Mouse (Mus musculus) kidney, postnatal 0 days (tissue): ENCODE results near the gene Lcp2. TPM values are rescaled to one million over a fixed set of nuclear protein-coding genes. Genes with fewer than 3 reads are reported as not detected.
A peak's percentile ranks its signal among the peaks of the same experiment; 100 is the strongest.

Experiments
- ATAC-seq: fragments of 200-750 bp; cut with Nextera tagmentation; replicated peaks from 2 replicates; pipeline ENCODE4 v1.8.0; 2017; ENCODE audit warnings: low read depth, moderate number of reproducible peaks, moderate TSS enrichment, moderate library complexity; ENCODE audit not compliant: low FRiP score
- DNase-seq: peaks from one replicate; pipeline ENCODE4 v3.0.0-alpha.2; 2016; ENCODE audit warnings: low spot score
- H3K27ac ChIP-seq: fragments of 300-500 bp; sonication (generic); 2 replicates; pipeline ENCODE4 v1.5.1; 2014; ENCODE audit warnings: mild to moderate bottlenecking
- H3K27me3 ChIP-seq: fragments of 300-500 bp; sonication (generic); 2 replicates; pipeline ENCODE4 v1.6.1; 2014; ENCODE audit warnings: low read length, mixed read lengths; ENCODE audit not compliant: insufficient read depth
- H3K36me3 ChIP-seq: fragments of 300-500 bp; sonication (generic); 2 replicates; pipeline ENCODE4 v1.6.1; 2014; ENCODE audit warnings: low read length, mixed read lengths; ENCODE audit not compliant: insufficient read depth
- H3K4me1 ChIP-seq: fragments of 300-500 bp; sonication (generic); replicated peaks from 2 replicates; pipeline ENCODE4 v1.6.1; 2014; ENCODE audit warnings: antibody characterized with exemption, low read length, mixed read lengths; ENCODE audit not compliant: insufficient read depth
- H3K4me2 ChIP-seq: fragments of 300-500 bp; sonication (generic); 2 replicates; pipeline ENCODE4 v1.6.1; 2014; ENCODE audit warnings: mild to moderate bottlenecking, low read length, moderate library complexity, mixed read lengths
- H3K4me3 ChIP-seq: fragments of 300-500 bp; sonication (generic); replicated peaks from 2 replicates; pipeline ENCODE4 v1.5.1; 2014; ENCODE audit warnings: low read depth, low read length
- H3K9ac ChIP-seq: fragments of 300-500 bp; sonication (generic); 2 replicates; pipeline ENCODE4 v1.6.1; 2014; ENCODE audit warnings: low read depth, low read length
- H3K9me3 ChIP-seq: fragments of 300-500 bp; sonication (generic); replicated peaks from 2 replicates; pipeline ENCODE4 v1.6.1; 2016; ENCODE audit warnings: low read length, inconsistent platforms, mixed read lengths
- CTCF ChIP-seq: IDR thresholded peaks from 2 replicates; pipeline ENCODE4 v1.5.1; 2016; ENCODE audit warnings: antibody characterized with exemption, low read depth, mild to moderate bottlenecking, moderate library complexity
- WGBS: fragments of 180-500 bp; shearing (Covaris S2); extraction: QIAGEN DNeasy Blood & Tissue Kit; methylation state at CpG from one replicate; pipeline ENCODE4 v1.1.7; 2014; 5-methylcytosine and 5-hydroxymethylcytosine counted together
- polyA plus RNA-seq: library from polyadenylated mRNA; unstranded; fragments of >200 nt; fragmentation: Nextera tagmentation; extraction: Ambion mirVana; gene quantifications from 2 replicates; pipeline ENCODE4 v1.2.1, GENCODE M21; 2015

The Lcp2 gene
- 1.5 and 1.7 TPM in 2 replicates for polyA plus RNA-seq

DNA sequence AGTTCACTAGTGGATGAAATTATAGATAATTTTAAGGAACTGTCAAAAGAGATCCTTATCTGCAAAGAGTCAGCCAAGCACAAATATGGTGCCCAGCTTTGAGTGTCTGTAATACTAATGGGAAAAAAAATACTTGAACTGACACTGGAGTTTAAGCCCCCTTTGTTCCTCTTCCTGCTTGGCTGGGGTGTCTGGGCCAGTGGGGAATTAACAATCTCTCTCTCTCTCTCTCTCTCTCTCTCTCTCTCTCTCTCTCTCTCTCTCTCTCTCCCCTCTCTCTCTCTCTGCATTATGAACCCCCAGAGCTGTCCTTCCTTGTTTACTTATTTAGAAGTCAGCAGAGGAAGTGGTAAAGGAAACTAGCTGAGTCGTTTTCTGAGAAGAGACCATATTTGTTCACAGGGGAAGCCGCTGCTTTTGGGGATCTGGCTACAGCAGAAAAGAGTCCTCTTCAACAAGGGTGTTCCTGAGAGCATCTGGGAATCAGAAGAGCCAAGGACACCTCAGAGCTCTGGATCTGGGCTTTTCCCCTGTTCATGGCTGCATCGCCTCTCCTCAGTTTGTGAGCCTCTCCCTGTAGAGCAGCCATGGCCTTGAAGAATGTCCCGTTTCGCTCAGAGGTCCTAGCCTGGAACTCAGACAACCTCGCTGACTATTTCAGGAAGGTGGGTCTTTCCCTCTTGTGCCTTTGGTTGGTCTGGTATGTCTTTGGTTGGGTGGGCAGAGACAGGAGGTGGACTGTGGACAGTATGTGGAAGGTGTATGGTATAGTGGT is at the start of gene Lcp2:
Lcp2 (plus strand) TSS at position 154 of the 775 bp plus-strand sequence.
- Histone ChIP-seq H3K4me3 (no peak within 1 kb of the TSS), H3K27me3 (no peaks in the 10 kb centered on the region), H3K9ac (no peak within 1 kb of the TSS), H3K9me3 (no peaks in the 10 kb centered on the region), H3K4me2 (no peak within 1 kb of the TSS), H3K27ac (no peak within 1 kb of the TSS), H3K36me3 (no peaks in the 10 kb centered on the region), H3K4me1 (no peaks in the 10 kb centered on the region)
- no peak for DNase-seq
- ATAC-seq, result no peak
- no peak for TF ChIP-seq CTCF
- WGBS, result 83% methylated on average over 6 of the region's 6 CpGs

DNA sequence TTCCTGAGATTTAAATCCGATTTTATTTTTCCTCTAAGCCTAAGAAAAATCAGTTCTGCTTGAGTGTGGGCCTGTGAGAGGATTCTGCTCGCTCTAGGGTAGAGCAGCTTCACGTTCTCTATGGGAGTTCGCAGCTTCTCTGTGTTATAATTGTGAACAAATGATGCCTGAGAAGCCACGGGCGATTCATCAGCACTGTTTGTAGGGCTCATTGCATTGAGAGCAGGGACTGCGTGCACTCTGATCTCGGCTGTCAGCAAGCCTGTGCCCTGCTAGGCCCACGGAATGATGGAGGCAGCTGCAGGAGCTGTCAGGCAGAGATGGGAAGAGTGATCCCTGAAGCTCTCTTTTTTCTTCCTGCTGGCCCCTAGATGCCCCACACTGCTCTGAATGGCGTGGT is 48.5 kb upstream of the Lcp2 start:
- 63% methylated on average over 10 of the region's 10 CpGs for WGBS
- no peak for TF ChIP-seq CTCF
- DNase-seq (no peak), ATAC-seq (no peak)
- Histone ChIP-seq H3K4me2 (no peak overlapping the region), H3K36me3 (no peaks in the 10 kb centered on the region), H3K4me1 (0 out of 2 replicates have a peak, but pooled peaks cover 1% of the 10 kb centered on the region), H3K27ac (no peak overlapping the region), H3K9me3 (no peaks in the 10 kb centered on the region), H3K4me3 (no peak overlapping the region), H3K27me3 (peaks cover 6% of the 10 kb centered on the region; the same call in 1 of the 2 replicates), H3K9ac (no peak overlapping the region)

DNA sequence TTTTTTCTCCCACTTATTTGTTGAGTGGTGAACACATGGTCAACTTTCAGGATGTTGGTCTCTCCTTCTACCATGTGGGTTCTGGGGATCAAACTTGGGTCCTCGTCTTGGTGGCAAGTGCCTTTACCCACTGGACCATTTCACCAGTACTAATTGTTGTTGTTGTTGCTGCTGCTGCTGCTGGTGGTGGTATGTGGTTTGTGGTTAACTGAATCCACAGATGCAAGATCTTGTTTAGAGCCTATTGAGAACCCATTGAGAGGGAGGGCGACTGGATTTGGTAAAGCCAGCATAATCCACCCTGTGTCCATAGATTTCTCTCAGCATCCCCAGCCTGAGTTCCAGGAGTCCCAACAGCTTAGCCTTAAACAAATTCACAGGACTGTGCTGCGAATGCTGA is 46.3 kb upstream of the Lcp2 start:
- H3K27me3 ChIP-seq, result no peaks in the 10 kb centered on the region
- ATAC-seq (no peak), DNase-seq (no peak)
- H3K36me3 ChIP-seq, result no peaks in the 10 kb centered on the region
- H3K9ac ChIP-seq, result no peak overlapping the region
- no peak overlapping the region for H3K4me2 ChIP-seq
- H3K4me3 ChIP-seq, result no peak overlapping the region
- no peaks in the 10 kb centered on the region for H3K4me1 ChIP-seq
- H3K9me3 ChIP-seq, result no peaks in the 10 kb centered on the region
- H3K27ac ChIP-seq, result no peak overlapping the region
- 81% methylated on average over 3 of the region's 3 CpGs for WGBS
- no peak for TF ChIP-seq CTCF

DNA sequence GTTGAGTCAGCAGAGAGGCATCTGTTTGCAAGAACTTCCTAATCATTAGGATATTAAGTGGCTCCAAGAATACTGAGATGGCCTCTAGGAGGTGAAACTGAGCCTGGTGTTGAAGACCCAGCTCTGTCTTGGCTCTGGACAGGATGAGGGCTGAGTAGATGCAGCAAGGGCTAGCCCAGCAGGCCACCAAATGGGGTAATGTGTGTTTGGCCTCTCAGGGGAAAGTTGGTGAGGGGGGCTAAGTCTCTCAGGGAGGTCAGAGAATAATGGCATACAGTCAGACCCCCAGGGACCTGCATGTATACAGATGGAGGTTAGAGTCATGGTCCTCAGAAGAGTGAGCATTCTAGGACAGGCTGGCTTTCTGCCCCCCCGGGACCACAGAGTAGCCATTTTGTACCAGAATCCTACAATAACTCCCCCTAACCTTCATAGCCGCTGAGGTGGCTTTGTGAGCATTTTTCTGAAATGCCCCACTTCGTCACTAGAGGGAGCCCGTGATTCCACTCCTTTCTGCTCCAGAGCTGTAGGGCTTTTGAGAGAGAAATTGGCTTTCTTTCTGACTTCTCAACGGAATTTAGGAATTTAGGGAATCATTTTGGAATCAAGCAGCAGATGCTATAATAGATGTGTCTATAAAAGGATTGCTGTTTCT is 44.7 kb upstream of the Lcp2 start:
- peak; percentile 61 for DNase-seq

DNA sequence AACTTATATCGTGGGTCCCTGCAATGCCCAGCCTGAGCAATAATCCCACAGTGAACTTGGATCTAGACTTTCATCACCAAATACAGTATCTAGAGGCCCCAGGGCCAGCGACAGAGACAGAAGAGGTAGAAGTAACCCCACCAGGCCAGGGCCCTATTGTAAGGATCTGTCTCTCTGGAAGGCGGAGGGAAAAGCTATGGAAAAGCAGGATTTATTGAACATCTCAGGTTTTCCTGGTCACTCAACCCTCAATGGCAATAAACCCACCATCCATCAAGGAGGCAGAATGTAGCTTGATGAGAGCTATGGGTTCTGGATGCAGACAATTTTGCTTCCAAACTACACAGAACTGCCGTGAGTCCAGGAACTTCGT is 44.1 kb upstream of the Lcp2 start:
- no peak for ATAC-seq
- WGBS, result 71% methylated on average over 5 of the region's 5 CpGs
- no peak for TF ChIP-seq CTCF
- no peaks in the 10 kb centered on the region for H3K36me3 ChIP-seq
- H3K4me3 ChIP-seq, result no peak overlapping the region
- DNase-seq, result no peak
- H3K9me3 ChIP-seq, result no peaks in the 10 kb centered on the region
- no peaks in the 10 kb centered on the region for H3K27me3 ChIP-seq
- H3K9ac ChIP-seq, result no peak overlapping the region
- H3K27ac ChIP-seq, result no peak overlapping the region
- H3K4me1 ChIP-seq, result no peaks in the 10 kb centered on the region
- no peak overlapping the region for H3K4me2 ChIP-seq

More for the DNA sequence above, 44.7 kb upstream of the Lcp2 start:
- Histone ChIP-seq H3K4me3 (no peak overlapping the region), H3K4me1 (no peaks in the 10 kb centered on the region), H3K4me2 (no peak overlapping the region), H3K9me3 (no peaks in the 10 kb centered on the region), H3K36me3 (no peaks in the 10 kb centered on the region), H3K9ac (no peak overlapping the region), H3K27me3 (no peaks in the 10 kb centered on the region), H3K27ac (no peak overlapping the region)
- peak; percentile 79 for TF ChIP-seq CTCF
- 7% methylated on average over 5 of the region's 5 CpGs for WGBS
- ATAC-seq, result no peak

DNA sequence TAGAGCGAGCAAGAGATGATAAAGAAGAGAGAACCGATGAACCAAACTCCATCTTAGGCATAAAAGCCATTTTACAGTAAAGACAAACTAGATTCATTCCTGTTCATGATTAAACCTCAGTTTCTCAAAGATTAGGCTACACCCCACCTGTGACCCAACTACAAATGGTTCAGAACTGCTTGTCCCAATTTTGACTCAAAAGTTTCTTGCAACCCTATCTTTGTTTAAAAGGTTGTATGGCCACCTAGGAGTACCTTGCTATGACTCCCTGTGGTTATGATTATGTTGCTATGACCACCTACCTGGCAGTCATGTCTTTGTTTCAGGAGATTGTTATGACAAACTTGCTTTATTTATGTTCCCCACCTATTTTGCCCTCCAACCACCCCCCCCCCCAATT is 39.1 kb upstream of the Lcp2 start:
- WGBS, result 91% methylated on average over 2 of the region's 2 CpGs

More for the DNA sequence above, 39.1 kb upstream of the Lcp2 start:
- no peak for TF ChIP-seq CTCF
- Histone ChIP-seq H3K9me3 (no peaks in the 10 kb centered on the region), H3K4me2 (no peak overlapping the region), H3K4me1 (no peaks in the 10 kb centered on the region), H3K9ac (no peak overlapping the region), H3K36me3 (no peaks in the 10 kb centered on the region), H3K27me3 (no peaks in the 10 kb centered on the region), H3K4me3 (no peak overlapping the region), H3K27ac (no peak overlapping the region)
- ATAC-seq, result no peak
- DNase-seq, result no peak
